Mouse (Mus musculus) heart, embryonic 11.5 days (tissue): Measurements from ENCODE around the gene Sept1. TPM values are rescaled to one million over a fixed set of nuclear protein-coding genes. Genes with fewer than 3 reads are reported as not detected.

ENCODE experiments used
- ATAC-seq: fragments of 200-750 bp; cut with Nextera tagmentation; replicated peaks from 2 replicates; pipeline ENCODE4 v1.8.0; 2017; ENCODE audit warnings: moderate library complexity; ENCODE audit not compliant: insufficient number of reproducible peaks, low FRiP score, low TSS enrichment
- H3K27ac ChIP-seq: fragments of 300-500 bp; sonication (generic); 2 replicates; pipeline ENCODE4 v1.5.1; 2014; ENCODE audit warnings: mild to moderate bottlenecking, low read depth, low read length
- H3K27me3 ChIP-seq: fragments of 300-500 bp; sonication (generic); 2 replicates; pipeline ENCODE4 v1.6.1; 2014; ENCODE audit warnings: mild to moderate bottlenecking, low read length, mixed read lengths; ENCODE audit not compliant: control insufficient read depth, insufficient read depth
- H3K36me3 ChIP-seq: fragments of 300-500 bp; sonication (generic); 2 replicates; pipeline ENCODE4 v1.6.1; 2014; ENCODE audit warnings: mild to moderate bottlenecking, low read length, moderate library complexity, mixed read lengths; ENCODE audit not compliant: control insufficient read depth, insufficient read depth
- H3K4me1 ChIP-seq: fragments of 300-500 bp; sonication (generic); 2 replicates; pipeline ENCODE4 v1.6.1; 2014; ENCODE audit warnings: low read length; ENCODE audit not compliant: control insufficient read depth, insufficient read depth
- H3K4me2 ChIP-seq: fragments of 300-500 bp; sonication (generic); 2 replicates; pipeline ENCODE4 v1.6.1; 2014; ENCODE audit warnings: mild to moderate bottlenecking, moderate library complexity
- H3K4me3 ChIP-seq: fragments of 300-500 bp; sonication (generic); 2 replicates; pipeline ENCODE4 v1.5.1; 2014; ENCODE audit warnings: low read depth, low read length
- H3K9ac ChIP-seq: fragments of 300-500 bp; sonication (generic); 2 replicates; pipeline ENCODE4 v1.6.1; 2014; ENCODE audit warnings: mild to moderate bottlenecking, low read depth, low read length, moderate library complexity
- H3K9me3 ChIP-seq: fragments of 300-500 bp; sonication (generic); replicated peaks from 2 replicates; pipeline ENCODE4 v1.6.1; 2016; ENCODE audit warnings: low read length; ENCODE audit not compliant: control insufficient read depth
- WGBS: fragments of 180-500 bp; shearing (Covaris S2); extraction: QIAGEN DNeasy Blood & Tissue Kit; methylation state at CpG from one replicate; pipeline ENCODE4 v1.1.7; 2014; ENCODE audit not compliant: insufficient replicate concordance; 5-methylcytosine and 5-hydroxymethylcytosine counted together
- polyA plus RNA-seq: library from polyadenylated mRNA; unstranded; fragments of >200 nt; fragmentation: Nextera tagmentation; extraction: Ambion mirVana; gene quantifications from 2 replicates; pipeline ENCODE4 v1.2.1, GENCODE M21; 2014

The Sept1 gene
- polyA plus RNA-seq, 1 experiment from 2014 or later: 23.1 TPM

DNA sequence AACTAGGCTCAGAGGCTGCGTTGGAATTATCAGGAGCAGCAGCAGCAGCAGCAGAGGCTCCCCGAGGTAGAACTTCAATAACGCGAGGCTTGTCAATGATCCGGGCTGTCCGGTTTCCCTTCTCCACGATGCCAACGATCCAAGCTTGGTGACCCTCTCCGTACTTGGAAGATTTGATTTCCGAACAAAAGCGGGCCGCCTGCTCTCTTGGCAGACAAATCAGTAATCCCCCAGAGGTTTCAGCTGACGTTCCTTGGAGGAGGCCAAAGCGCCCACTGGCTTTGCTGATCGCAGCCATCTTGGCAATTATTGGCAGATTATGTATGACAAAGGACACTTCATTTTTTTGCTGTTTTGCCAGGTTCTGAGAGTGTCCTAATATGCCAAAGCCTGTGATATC is 39.6 kb upstream of the Sept1 start:
- Histone ChIP-seq H3K27me3 (no peaks in the 10 kb centered on the region), H3K4me3 (peak overlapping the region; percentile 81; the same call in 1 of the 2 replicates), H3K9ac (no peak overlapping the region), H3K9me3 (no peaks in the 10 kb centered on the region; the same call in 1 of the 2 replicates), H3K4me1 (peaks cover 11% of the 10 kb centered on the region), H3K36me3 (peaks cover 7% of the 10 kb centered on the region), H3K4me2 (peak overlapping the region; percentile 72), H3K27ac (no peak overlapping the region)
- WGBS: 93% methylated on average over 15 of the region's 15 CpGs
- no peak for ATAC-seq

DNA sequence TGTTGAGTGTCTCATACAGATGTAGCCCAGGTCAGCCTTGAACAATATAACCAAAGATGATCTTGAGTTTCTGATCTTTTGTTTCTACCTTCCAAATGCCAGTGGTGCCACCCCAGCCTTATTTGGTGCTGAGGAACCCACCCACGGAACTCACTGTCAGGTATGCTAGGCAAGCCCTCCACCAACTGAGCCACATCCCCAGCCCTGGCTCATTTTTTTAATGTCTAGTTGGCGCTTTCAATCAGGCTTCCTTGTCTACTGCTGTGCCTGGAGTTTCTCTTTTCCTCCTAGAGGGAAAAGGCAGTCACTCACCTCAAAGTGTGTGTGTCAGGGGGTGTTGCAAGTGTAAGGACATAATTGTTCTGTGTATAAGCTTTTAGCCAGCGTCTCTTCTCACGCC is 38.2 kb upstream of the Sept1 start:
- no peak overlapping the region for H3K27ac ChIP-seq
- no peak overlapping the region for H3K4me2 ChIP-seq
- peaks cover 11% of the 10 kb centered on the region for H3K4me1 ChIP-seq
- H3K9me3 ChIP-seq: no peaks in the 10 kb centered on the region; the same call in 1 of the 2 replicates
- peaks cover 7% of the 10 kb centered on the region for H3K36me3 ChIP-seq
- no peak overlapping the region for H3K4me3 ChIP-seq
- WGBS: 89% methylated on average over 4 of the region's 4 CpGs
- H3K9ac ChIP-seq: no peak overlapping the region
- H3K27me3 ChIP-seq: no peaks in the 10 kb centered on the region
- no peak for ATAC-seq

DNA sequence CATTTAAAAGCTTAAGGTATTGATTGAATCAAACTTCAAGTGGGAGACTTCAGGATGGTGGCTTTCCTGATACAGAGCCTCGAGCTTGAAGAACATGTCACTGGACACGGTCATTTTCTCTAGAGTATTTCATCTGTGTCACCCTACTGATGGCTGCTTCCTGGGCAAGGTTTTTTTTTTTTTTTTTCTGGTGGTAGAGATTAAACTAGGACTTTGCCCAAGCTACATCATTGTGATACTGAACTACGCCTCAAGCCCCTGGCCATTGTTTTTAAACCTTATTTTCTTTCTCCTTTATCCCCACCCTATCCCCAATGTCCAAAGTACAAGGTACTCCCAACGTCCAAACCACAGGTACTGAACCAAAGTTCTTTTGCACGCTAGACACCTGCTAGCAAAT is 37.7 kb upstream of the Sept1 start:
- WGBS: 89% methylated on average over 5 of the region's 5 CpGs
- ATAC-seq: no peak
- peaks cover 7% of the 10 kb centered on the region for H3K36me3 ChIP-seq
- H3K27ac ChIP-seq: no peak overlapping the region
- H3K4me2 ChIP-seq: no peak overlapping the region
- H3K4me1 ChIP-seq: peaks cover 11% of the 10 kb centered on the region
- no peaks in the 10 kb centered on the region; the same call in 1 of the 2 replicates for H3K9me3 ChIP-seq
- no peaks in the 10 kb centered on the region for H3K27me3 ChIP-seq
- H3K4me3 ChIP-seq: no peak overlapping the region
- no peak overlapping the region for H3K9ac ChIP-seq

DNA sequence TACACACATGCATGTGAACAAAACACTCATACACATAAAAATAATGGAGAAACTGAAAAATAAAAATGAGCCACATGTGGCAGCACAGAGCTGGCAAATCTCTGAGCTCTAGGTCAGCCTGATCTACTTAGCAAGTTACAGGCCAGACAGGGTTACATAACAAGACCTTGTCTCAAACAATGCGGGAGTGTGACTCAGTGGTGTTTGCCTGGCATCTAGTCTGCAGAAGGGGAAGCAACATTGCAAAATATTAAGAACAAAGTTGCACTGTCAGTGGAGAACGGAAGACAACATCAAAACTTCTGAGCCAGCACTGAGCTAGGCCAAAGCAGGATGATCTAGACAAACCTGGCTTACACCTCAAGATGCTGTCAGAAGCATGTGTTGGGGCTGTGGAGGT is 37.3 kb upstream of the Sept1 start:
- Histone ChIP-seq H3K27ac (no peak overlapping the region), H3K36me3 (peaks cover 7% of the 10 kb centered on the region), H3K4me2 (no peak overlapping the region), H3K9ac (no peak overlapping the region), H3K4me1 (peaks cover 11% of the 10 kb centered on the region), H3K27me3 (no peaks in the 10 kb centered on the region), H3K9me3 (no peaks in the 10 kb centered on the region; the same call in 1 of the 2 replicates), H3K4me3 (no peak overlapping the region)
- 84% methylated on average over 2 of the region's 2 CpGs for WGBS
- no peak for ATAC-seq

DNA sequence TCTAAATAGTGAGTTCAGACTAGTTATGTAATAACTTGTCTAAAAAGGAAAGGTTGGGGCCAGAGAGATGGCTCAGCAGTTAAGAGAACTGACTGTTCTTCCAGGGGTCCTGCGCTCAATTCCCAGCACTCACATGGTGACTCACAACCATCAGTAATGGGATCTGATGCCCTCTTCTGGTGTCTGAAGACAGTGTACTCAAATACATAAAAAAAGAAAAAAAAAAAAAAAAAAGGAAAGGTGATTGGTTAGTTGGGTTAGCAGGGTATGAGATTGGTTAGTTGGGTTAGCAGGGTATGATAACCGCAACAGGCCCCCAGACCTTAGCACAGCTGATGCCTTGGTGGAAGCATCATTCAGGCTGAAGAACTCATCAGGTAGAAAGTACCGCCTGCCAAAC is 30.6 kb upstream of the Sept1 start:
- Histone ChIP-seq H3K4me3 (no peak overlapping the region), H3K4me1 (peaks cover 7% of the 10 kb centered on the region; the same call in 1 of the 2 replicates), H3K36me3 (no peaks in the 10 kb centered on the region), H3K4me2 (no peak overlapping the region), H3K9me3 (no peaks in the 10 kb centered on the region; the same call in 1 of the 2 replicates), H3K27me3 (no peaks in the 10 kb centered on the region), H3K27ac (no peak overlapping the region), H3K9ac (no peak overlapping the region)
- 88% methylated on average over 3 of the region's 3 CpGs for WGBS
- no peak for ATAC-seq

DNA sequence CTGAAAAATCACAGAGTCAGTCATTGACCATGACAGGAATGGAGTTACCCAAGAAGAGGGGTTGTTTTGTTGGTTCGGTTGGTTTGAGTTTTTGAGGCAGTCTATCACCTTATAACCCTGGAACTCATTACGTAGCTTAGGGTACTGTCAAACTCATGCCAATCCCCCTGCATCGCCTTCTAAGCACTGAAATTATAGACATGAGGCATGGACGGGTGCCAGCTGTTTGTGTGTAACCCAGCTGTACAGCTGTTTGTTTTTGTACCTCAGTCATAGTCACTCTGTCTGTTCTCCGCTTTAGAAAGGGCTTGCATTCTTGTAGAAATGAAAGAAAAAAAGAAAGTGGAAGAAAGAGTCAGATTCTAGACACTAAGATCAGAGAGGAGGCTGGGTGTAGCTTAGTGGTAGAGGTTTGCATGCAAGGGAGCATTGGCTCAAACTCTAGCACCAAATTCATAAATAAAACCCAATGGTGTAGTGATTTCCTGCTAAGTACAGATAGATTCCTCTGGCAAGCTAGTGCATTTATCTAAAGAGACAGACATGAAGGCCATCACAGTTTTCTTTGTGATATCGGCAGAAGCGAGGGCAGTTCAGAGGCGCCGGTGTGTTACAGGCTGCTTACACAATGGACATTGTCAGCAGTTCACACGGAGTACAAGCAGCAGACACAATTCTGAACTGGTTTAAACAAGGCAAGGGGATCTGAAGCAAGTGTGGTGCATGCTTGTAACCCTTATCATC is 29.5 kb upstream of the Sept1 start:
- ATAC-seq: no peak
- Histone ChIP-seq H3K36me3 (no peaks in the 10 kb centered on the region), H3K9ac (no peak overlapping the region), H3K27me3 (no peaks in the 10 kb centered on the region), H3K27ac (no peak overlapping the region), H3K4me3 (no peak overlapping the region), H3K4me2 (no peak overlapping the region), H3K9me3 (no peaks in the 10 kb centered on the region), H3K4me1 (peaks cover 7% of the 10 kb centered on the region; the same call in 1 of the 2 replicates)
- WGBS: 76% methylated on average over 10 of the region's 10 CpGs

DNA sequence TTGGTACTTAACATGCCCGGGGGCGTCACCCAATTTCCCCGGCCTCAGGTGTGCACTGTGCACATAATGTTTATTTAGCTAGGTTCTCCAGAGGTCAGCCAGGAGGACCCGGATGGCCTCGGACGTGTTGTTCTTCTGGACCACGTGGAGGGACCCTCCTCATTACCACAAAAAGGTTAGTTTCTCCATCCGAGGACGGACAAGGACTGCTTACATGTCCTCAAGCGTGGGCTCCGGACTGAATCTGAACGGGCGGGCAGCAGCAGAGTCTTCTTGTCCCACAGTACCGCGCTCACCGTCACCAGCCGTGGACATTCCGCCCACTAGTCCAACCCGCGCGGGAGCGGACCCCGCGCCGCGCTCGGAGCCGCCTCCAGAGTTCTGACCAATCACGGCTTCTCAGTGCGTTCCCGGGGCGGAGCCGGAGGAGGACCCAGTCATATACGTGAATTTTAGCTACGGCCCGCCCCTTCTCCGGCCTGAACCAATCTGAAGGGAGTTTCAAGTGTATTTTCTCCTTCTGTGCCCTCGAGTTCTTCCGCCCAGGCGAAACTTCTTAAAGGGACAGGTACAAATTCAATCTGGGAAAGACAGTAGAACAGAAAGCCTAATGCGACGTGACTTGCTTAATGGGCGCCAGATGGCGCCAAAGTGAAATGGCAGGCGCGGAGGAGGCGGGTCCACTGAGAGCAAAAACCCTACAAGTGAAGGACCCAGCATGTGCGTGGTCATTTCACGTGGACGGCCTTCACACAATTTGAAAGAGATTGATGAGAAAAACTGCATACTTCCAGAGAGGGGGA is 27.6 kb upstream of the Sept1 start, which contains the start of gene Dctpp1:
Gene Dctpp1 (minus strand): TSS at position 401 of the 803 bp plus-strand sequence.
- WGBS: under 1% methylated on average over 50 of the region's 50 CpGs
- Histone ChIP-seq H3K27me3 (no peaks in the 10 kb centered on the region), H3K27ac (no peak within 1 kb of the TSS), H3K9ac (peak within 1 kb of the TSS; percentile 77), H3K4me3 (peak within 1 kb of the TSS; percentile 74), H3K4me2 (peak within 1 kb of the TSS; percentile 86), H3K4me1 (peaks cover 7% of the 10 kb centered on the region; the same call in 1 of the 2 replicates), H3K36me3 (no peaks in the 10 kb centered on the region; the same call in 1 of the 2 replicates), H3K9me3 (no peaks in the 10 kb centered on the region)
- peak; percentile 97 for ATAC-seq

DNA sequence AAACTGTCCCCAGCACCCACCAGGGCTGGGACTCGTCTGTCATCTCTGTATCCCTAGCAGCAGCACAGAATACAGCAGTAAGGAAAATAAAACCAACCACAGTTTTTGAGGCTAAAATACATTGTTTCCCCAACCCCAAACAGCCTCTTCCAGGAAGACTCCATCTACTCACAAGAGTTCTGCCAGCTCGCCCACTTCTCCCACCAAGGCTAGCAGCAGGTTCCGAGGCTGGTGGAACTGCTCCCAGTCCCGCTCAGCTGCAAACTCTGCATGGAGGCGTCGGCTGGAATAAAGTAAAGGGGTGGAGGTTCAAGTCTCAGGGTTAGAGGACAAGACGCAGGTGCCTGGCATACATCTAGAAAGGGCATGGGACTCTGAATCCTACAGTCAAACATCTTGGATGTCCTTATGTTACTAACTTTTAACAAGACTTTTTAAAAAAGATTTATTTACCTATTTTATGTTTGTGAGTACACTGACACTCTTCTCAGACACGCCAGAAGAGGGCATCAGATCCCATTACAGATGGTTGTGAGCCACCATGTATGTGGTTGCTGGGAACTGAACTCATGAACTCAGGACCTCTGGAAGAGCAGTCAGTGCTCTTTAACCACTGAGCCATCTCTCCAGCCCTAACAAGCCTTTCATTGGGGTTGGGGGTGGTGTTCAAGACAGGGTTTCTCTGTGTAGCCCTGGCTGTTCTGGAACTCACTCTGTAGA is 26.4 kb upstream of the Sept1 start:
- 72% methylated on average over 8 of the region's 8 CpGs for WGBS
- Histone ChIP-seq H3K36me3 (no peaks in the 10 kb centered on the region; the same call in 1 of the 2 replicates), H3K4me3 (peak overlapping the region; percentile 74), H3K9me3 (no peaks in the 10 kb centered on the region), H3K27me3 (no peaks in the 10 kb centered on the region), H3K27ac (no peak overlapping the region), H3K9ac (no peak overlapping the region; the same call in 1 of the 2 replicates), H3K4me2 (peak overlapping the region; percentile 86), H3K4me1 (peaks cover 18% of the 10 kb centered on the region; the same call in 1 of the 2 replicates)
- ATAC-seq: no peak
